Mouse (Mus musculus): ENCODE data around the gene Pvrig. TPM values are rescaled to one million over a fixed set of nuclear protein-coding genes. Genes with fewer than 3 reads are reported as not detected.
"Not testable (repeated sequence)": the region's sequence is repeated elsewhere in the genome, so short reads cannot be mapped to it uniquely, and the experiment has no call there.

Gene Pvrig
- 3.5 and 5.2 TPM in 2 replicates for polyA plus RNA-seq (2012; rRNA removed)

DNA sequence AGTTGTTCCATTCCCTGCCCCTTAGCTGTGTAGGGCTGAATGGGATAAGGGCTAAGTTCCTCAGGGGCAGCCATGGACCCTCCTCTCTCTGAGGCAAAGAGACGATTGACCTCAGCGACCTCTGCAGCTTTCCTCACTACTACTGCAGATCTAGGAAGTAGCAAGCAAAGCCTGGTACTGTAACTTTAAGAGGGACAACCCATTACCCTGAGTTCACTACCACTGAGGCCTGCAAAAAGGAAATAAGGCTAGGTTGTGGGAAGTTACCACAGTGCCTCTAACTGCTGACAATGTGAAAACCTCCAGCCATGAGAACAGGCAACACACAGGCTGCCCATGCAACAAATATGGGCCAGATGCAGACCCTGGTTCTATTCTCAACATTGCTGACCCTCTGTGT, at the start of gene Pvrig:
Gene Pvrig, plus strand, starts transcription at position 301 of the 400 bp plus-strand sequence.
- TF ChIP-seq POLR2A (IDR thresholded peaks at IDR 0.05; ENCODE audit: low read depth, low read length): no peak
- TF ChIP-seq CTCF (IDR thresholded peaks at IDR 0.05; ENCODE audit: extremely low read depth, insufficient read depth, insufficient read length, insufficient replicate concordance): no peak
- H3K4me1 ChIP-seq (ENCODE audit: control insufficient read depth, insufficient read depth, insufficient read length): no peaks in the 10 kb centered on the region
- H3K27me3 ChIP-seq (ENCODE audit: control insufficient read depth, insufficient read depth, low read length): no peaks in the 10 kb centered on the region
- no peak for DNase-seq (ENCODE audit: low read depth in 1 of 2, low spot score in 2 of 2)
- H3K27ac ChIP-seq (ENCODE audit: insufficient read depth, low read length): 0 out of 2 replicates have a peak within 1 kb of the TSS, but pooled peaks have one; percentile 21
- H3K4me3 ChIP-seq (ENCODE audit: extremely low read depth, insufficient read depth, insufficient read length): no peak within 1 kb of the TSS
- no peaks in the 10 kb centered on the region for H3K36me3 ChIP-seq (ENCODE audit: control insufficient read depth, insufficient read depth, low read length)
- 79% methylated on average over 2 of the region's 2 CpGs for WGBS

DNA sequence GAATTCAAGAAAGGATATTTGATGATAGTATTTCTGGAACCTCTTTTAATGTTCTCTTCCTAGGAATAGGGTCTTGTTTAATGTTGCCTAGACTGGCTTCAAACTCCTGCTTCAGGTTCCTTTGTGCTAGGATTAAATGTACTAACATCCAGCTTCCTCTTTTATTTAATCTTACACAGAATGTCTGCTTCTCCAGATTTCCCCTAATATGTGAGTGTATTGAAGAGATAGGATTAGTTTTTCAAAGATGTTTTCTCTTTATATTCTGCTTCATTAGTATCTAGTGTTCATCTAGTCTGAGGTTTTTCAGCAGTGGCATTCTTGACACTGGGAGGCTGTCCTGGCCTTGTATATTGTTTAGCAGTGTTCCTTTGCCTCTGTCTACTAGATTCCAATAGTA, 47.6 kb upstream of the Pvrig start:
- TF ChIP-seq POLR2A (IDR thresholded peaks at IDR 0.05; ENCODE audit: low read depth, low read length) (no peak), CTCF (IDR thresholded peaks at IDR 0.05; ENCODE audit: extremely low read depth, insufficient read depth, insufficient read length, insufficient replicate concordance) (no peak)
- H3K27me3 ChIP-seq (ENCODE audit: control insufficient read depth, insufficient read depth, low read length): no peaks in the 10 kb centered on the region
- H3K36me3 ChIP-seq (ENCODE audit: control insufficient read depth, insufficient read depth, low read length): no peaks in the 10 kb centered on the region
- DNase-seq (ENCODE audit: low read depth in 1 of 2, low spot score in 2 of 2): no peak
- no peaks in the 10 kb centered on the region for H3K4me1 ChIP-seq (ENCODE audit: control insufficient read depth, insufficient read depth, insufficient read length)
- no peak overlapping the region for H3K27ac ChIP-seq (ENCODE audit: insufficient read depth, low read length)
- no peak overlapping the region for H3K4me3 ChIP-seq (ENCODE audit: extremely low read depth, insufficient read depth, insufficient read length)

DNA sequence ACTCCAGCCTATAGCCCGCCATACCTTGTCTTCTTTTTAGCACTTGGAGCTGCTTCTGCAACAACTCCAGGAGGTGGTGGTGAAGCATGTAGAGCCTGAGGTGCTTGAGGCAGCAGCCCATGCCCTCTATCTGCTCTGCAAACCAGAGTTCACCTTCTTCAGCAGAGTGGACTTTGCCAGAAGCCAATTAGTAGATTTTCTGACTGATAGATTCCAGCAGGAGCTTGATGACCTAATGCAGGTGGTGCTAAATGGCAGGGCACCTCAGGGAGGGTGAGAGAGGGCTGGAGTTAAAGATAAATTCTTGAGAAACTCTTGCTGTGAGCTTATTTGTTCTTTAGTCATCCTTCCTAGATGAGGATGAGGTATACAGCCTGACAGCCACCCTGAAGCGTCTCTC, 42.1 kb upstream of the Pvrig start:
- DNase-seq (ENCODE audit: low read depth in 1 of 2, low spot score in 2 of 2): no peak
- Histone ChIP-seq H3K36me3 (ENCODE audit: control insufficient read depth, insufficient read depth, low read length) (no peaks in the 10 kb centered on the region), H3K27ac (ENCODE audit: insufficient read depth, low read length) (no peak overlapping the region), H3K4me1 (ENCODE audit: control insufficient read depth, insufficient read depth, insufficient read length) (no peaks in the 10 kb centered on the region), H3K4me3 (ENCODE audit: extremely low read depth, insufficient read depth, insufficient read length) (no peak overlapping the region), H3K27me3 (ENCODE audit: control insufficient read depth, insufficient read depth, low read length) (no peaks in the 10 kb centered on the region)
- WGBS: 88% methylated on average over 2 of the region's 2 CpGs
- TF ChIP-seq POLR2A (IDR thresholded peaks at IDR 0.05; ENCODE audit: low read depth, low read length): no peak
- no peak for TF ChIP-seq CTCF (IDR thresholded peaks at IDR 0.05; ENCODE audit: extremely low read depth, insufficient read depth, insufficient read length, insufficient replicate concordance)

DNA sequence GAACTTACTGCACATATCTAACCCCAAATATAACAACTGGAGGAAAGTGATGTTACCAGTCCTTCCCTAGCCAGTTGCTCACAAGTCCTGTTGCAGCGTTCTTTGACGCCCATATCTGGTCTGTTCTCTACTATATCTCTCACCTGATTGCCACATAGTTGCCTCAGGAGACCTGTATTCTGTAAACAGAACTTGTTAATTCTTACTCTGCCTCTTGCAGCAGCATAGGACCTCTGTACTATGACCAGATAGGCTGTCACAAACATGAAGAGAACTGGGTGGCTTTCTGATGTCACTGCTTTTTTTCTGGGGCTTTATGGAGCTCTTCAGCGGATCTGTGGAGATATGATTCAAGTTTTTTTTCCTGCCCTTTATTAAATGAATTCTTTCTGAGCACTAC, 29.0 kb upstream of the Pvrig start:
- Histone ChIP-seq H3K27me3 (ENCODE audit: control insufficient read depth, insufficient read depth, low read length) (no peaks in the 10 kb centered on the region), H3K4me3 (ENCODE audit: extremely low read depth, insufficient read depth, insufficient read length) (no peak overlapping the region), H3K36me3 (ENCODE audit: control insufficient read depth, insufficient read depth, low read length) (no peaks in the 10 kb centered on the region), H3K27ac (ENCODE audit: insufficient read depth, low read length) (no peak overlapping the region), H3K4me1 (ENCODE audit: control insufficient read depth, insufficient read depth, insufficient read length) (no peaks in the 10 kb centered on the region)
- no peak for TF ChIP-seq POLR2A (IDR thresholded peaks at IDR 0.05; ENCODE audit: low read depth, low read length)
- no peak for DNase-seq (ENCODE audit: low read depth in 1 of 2, low spot score in 2 of 2)
- WGBS: 91% methylated on average over 3 of the region's 3 CpGs

DNA sequence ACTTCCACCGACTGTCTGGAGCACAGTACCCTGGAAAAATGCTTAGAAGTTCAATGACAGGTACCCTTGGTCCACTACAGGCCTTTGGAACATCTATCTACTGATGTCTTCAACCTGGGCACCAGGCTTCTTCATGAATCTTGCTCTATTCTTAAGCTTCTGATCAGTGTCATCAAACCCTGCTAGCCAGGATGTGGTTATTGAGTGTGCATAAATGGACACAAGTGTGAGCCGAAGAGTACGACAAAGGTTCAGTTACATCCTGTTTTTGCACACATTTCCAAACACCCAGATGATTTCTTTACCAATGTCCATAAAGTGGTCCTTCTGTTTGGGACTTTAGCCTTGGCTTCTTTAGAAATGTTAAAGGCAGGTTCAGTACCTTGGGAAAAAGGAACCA, 1.5 kb downstream of the Pvrig start:
- no peak for DNase-seq (ENCODE audit: low read depth in 1 of 2, low spot score in 2 of 2)
- Histone ChIP-seq H3K4me1 (ENCODE audit: control insufficient read depth, insufficient read depth, insufficient read length) (no peaks in the 10 kb centered on the region), H3K27me3 (ENCODE audit: control insufficient read depth, insufficient read depth, low read length) (no peaks in the 10 kb centered on the region), H3K36me3 (ENCODE audit: control insufficient read depth, insufficient read depth, low read length) (no peaks in the 10 kb centered on the region), H3K4me3 (ENCODE audit: extremely low read depth, insufficient read depth, insufficient read length) (no peak overlapping the region), H3K27ac (ENCODE audit: insufficient read depth, low read length) (no peak overlapping the region)
- TF ChIP-seq CTCF (IDR thresholded peaks at IDR 0.05; ENCODE audit: extremely low read depth, insufficient read depth, insufficient read length, insufficient replicate concordance) (no peak), POLR2A (IDR thresholded peaks at IDR 0.05; ENCODE audit: low read depth, low read length) (no peak)
- 71% methylated on average over 3 of the region's 3 CpGs for WGBS

DNA sequence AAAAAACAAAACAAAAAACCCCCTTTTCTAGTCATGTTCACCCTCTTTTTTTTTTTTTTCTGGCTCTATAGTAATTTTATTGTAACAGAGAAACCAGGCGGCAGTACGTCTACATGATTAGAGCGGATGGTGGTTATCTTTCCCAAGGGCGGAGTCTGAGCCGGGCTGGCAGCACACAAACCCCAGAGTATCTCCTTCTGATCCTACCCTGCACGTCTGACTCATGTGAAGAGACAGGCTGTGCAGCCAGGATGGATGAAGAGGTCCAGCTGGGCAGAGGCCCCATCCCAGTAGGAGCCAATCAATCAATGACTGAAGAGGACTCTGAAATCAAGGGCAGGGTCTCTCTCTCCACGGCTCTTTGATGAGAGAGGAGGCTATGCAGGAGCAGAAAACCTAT, 21.4 kb downstream of the Pvrig start:
- DNase-seq (ENCODE audit: low read depth in 1 of 2, low spot score in 2 of 2); H3K36me3 ChIP-seq (ENCODE audit: control insufficient read depth, insufficient read depth, low read length); H3K27me3 ChIP-seq (ENCODE audit: control insufficient read depth, insufficient read depth, low read length); H3K4me3 ChIP-seq (ENCODE audit: extremely low read depth, insufficient read depth, insufficient read length); H3K4me1 ChIP-seq (ENCODE audit: control insufficient read depth, insufficient read depth, insufficient read length); H3K27ac ChIP-seq (ENCODE audit: insufficient read depth, low read length): not testable (repeated sequence)
- 89% methylated on average over 7 of the region's 7 CpGs for WGBS

DNA sequence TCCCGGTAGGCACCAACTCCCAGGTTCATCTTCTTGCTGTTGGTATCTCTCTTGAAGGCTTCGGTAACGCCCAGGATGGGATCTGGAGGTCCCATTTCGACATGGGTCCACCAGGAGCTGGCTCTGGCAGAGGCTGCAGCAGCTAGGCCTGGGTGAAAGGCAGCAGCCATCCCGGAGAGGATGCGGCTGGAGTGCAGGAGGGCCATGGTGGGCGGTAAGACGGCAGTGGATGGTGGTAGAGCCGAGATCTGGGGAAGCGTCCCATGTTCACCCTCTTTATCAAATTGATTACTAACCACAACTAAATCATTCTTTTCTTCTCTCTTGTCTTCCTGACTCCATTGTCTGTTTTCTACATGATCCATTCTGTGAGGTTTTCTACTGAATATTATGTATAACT, 23.6 kb downstream of the Pvrig start:
- 88% methylated on average over 10 of the region's 10 CpGs for WGBS
- not testable (repeated sequence) for H3K4me1 ChIP-seq (ENCODE audit: control insufficient read depth, insufficient read depth, insufficient read length); H3K4me3 ChIP-seq (ENCODE audit: extremely low read depth, insufficient read depth, insufficient read length); DNase-seq (ENCODE audit: low read depth in 1 of 2, low spot score in 2 of 2); H3K36me3 ChIP-seq (ENCODE audit: control insufficient read depth, insufficient read depth, low read length); H3K27ac ChIP-seq (ENCODE audit: insufficient read depth, low read length); H3K27me3 ChIP-seq (ENCODE audit: control insufficient read depth, insufficient read depth, low read length)

Other genes starting within 250 kb of the Pvrig start
- gene Zscan21, start 225.1 kb upstream of the Pvrig start, polyA plus RNA-seq (2012; rRNA removed): 3.3 and 3.7 TPM in 2 replicates
- gene Zfp113, start 186.2 kb upstream of the Pvrig start, polyA plus RNA-seq (2012; rRNA removed): 1.1 and 3.5 TPM in 2 replicates
- 34.3 and 38.1 TPM in 2 replicates for gene Cops6, start 180.9 kb upstream of the Pvrig start, polyA plus RNA-seq (2012; rRNA removed)
- gene Ap4m1, start 170.0 kb upstream of the Pvrig start, polyA plus RNA-seq (2012; rRNA removed): 20.2 and 22.6 TPM in 2 replicates
- 35.7 and 51.0 TPM in 2 replicates for gene Mcm7, start 169.5 kb upstream of the Pvrig start, polyA plus RNA-seq (2012; rRNA removed)
- 38.6 and 50.6 TPM in 2 replicates for gene Taf6, start 154.5 kb upstream of the Pvrig start, polyA plus RNA-seq (2012; rRNA removed)
- 2.9 and 4.3 TPM in 2 replicates for gene Cnpy4, start 154.5 kb upstream of the Pvrig start, polyA plus RNA-seq (2012; rRNA removed)
- gene Mblac1, start 147.6 kb upstream of the Pvrig start, polyA plus RNA-seq (2012; rRNA removed): 2.6 and 4.0 TPM in 2 replicates
- gene Nxpe5, start 116.1 kb upstream of the Pvrig start, polyA plus RNA-seq (2012; rRNA removed): 1.2 and 1.6 TPM in 2 replicates
- gene Lamtor4, start 86.5 kb upstream of the Pvrig start, polyA plus RNA-seq (2012; rRNA removed): 108 and 135 TPM in 2 replicates
- 114 and 128 TPM in 2 replicates for gene BC037034, start 77.9 kb upstream of the Pvrig start, polyA plus RNA-seq (2012; rRNA removed)
- 0.06 and 0.08 TPM in 2 replicates for gene Gal3st4, start 69.1 kb upstream of the Pvrig start, polyA plus RNA-seq (2012; rRNA removed)
- not detected in 2 replicates for gene Gm43720, start 62.0 kb upstream of the Pvrig start, polyA plus RNA-seq (2012; rRNA removed)
- 4.4 and 4.8 TPM in 2 replicates for gene Gpc2, start 62.0 kb upstream of the Pvrig start, polyA plus RNA-seq (2012; rRNA removed)
- 2.3 and 2.5 TPM in 2 replicates for gene Stag3, start 61.7 kb upstream of the Pvrig start, polyA plus RNA-seq (2012; rRNA removed)
- 2.6 and 3.9 TPM in 2 replicates for gene Zfp157, start 99.5 kb downstream of the Pvrig start, polyA plus RNA-seq (2012; rRNA removed)
- gene 1700123K08Rik, start 222.8 kb downstream of the Pvrig start, polyA plus RNA-seq (2012; rRNA removed): not detected in 2 replicates

Data from spleen, adult 2 months (tissue).